Mouse (Mus musculus) testis, adult 10 weeks (tissue): Measurements from ENCODE around the gene Ooep. TPM values are rescaled to one million over a fixed set of nuclear protein-coding genes. Genes with fewer than 3 reads are reported as not detected.

Experiments
- polyA plus RNA-seq: library from polyadenylated mRNA; stranded (reverse); fragments of 350-450 nt; fragmentation: Illumina TruSeq; extraction: RNeasy Lipid Tissue Mini Kit (QIAGEN cat#74804); gene quantifications from one replicate; pipeline ENCODE4 v1.2.3, GENCODE M21; 2014; ENCODE audit warnings: low read depth, low replicate concordance

Ooep gene
- not detected for polyA plus RNA-seq

GRCm38 (mm10) chr9:78378113-78378785 lies at the start of gene Ooep:
Gene Ooep, minus strand, starts transcription at chr9:78378725.

GRCm38 (mm10) chr9:78395630-78396351 lies 17.3 kb upstream of the Ooep start, which contains the start of gene Ddx43:
Gene Ddx43, plus strand, starts transcription at chr9:78395777.

GRCm38 (mm10) chr9:78367959-78368358 lies 10.6 kb downstream of the Ooep start, which contains the start of gene Dppa5a:
Gene Dppa5a, minus strand, starts transcription at chr9:78368177.

GRCm38 (mm10) chr9:78355611-78356010 lies 22.9 kb downstream of the Ooep start, which contains the start of gene Gsta2:
Gene Gsta2, minus strand, starts transcription at chr9:78355788.

GRCm38 (mm10) chr9:78327289-78327688 lies 51.2 kb downstream of the Ooep start, which contains the start of gene Omt2b:
Gene Omt2b, plus strand, starts transcription at chr9:78327589.

Other genes with a start within 250 kb of the Ooep start
- 42.4 TPM for gene Gsta4, start 196.0 kb downstream of the Ooep start, polyA plus RNA-seq
- gene Gsta1, start 148.1 kb downstream of the Ooep start, polyA plus RNA-seq, result 1.8 TPM
- not detected for gene Gm3776, start 121.6 kb downstream of the Ooep start, polyA plus RNA-seq
- not detected for gene Gm10639, start 88.8 kb downstream of the Ooep start, polyA plus RNA-seq
- gene Omt2a, start 63.9 kb downstream of the Ooep start, polyA plus RNA-seq, result not detected
- gene Omt2b, start 51.1 kb downstream of the Ooep start, polyA plus RNA-seq, result not detected
- 43.6 TPM for gene Gsta2, start 22.9 kb downstream of the Ooep start, polyA plus RNA-seq
- gene Dppa5a, start 10.5 kb downstream of the Ooep start, polyA plus RNA-seq, result 0.83 TPM
- gene Ddx43, start 17.1 kb upstream of the Ooep start, polyA plus RNA-seq, result 44.6 TPM
- 0.35 TPM for gene Cgas, start 64.5 kb upstream of the Ooep start, polyA plus RNA-seq
- gene Mto1, start 69.5 kb upstream of the Ooep start, polyA plus RNA-seq, result 21.2 TPM
- not detected for gene Gm17324, start 70.1 kb upstream of the Ooep start, polyA plus RNA-seq
- gene Eef1a1, start 110.4 kb upstream of the Ooep start, polyA plus RNA-seq, result 1,778 TPM
- 2.7 TPM for gene Slc17a5, start 209.3 kb upstream of the Ooep start, polyA plus RNA-seq
- 37.7 TPM for gene Cd109, start 236.8 kb upstream of the Ooep start, polyA plus RNA-seq